Mouse (Mus musculus) intestine, postnatal 0 days (tissue): ENCODE data around the gene Apoc3. TPM values are rescaled to one million over a fixed set of nuclear protein-coding genes. Genes with fewer than 3 reads are reported as not detected.
A peak's percentile ranks its signal among the peaks of the same experiment; 100 is the strongest.

ENCODE experiments used
- ATAC-seq: fragments of 200-750 bp; cut with Nextera tagmentation; 2 replicates; pipeline ENCODE4 v1.8.0; 2017; ENCODE audit warnings: mild to moderate bottlenecking, moderate TSS enrichment, moderate library complexity
- H3K27ac ChIP-seq: fragments of 300-500 bp; sonication (generic); 2 replicates; pipeline ENCODE4 v1.5.1; 2014; ENCODE audit warnings: mild to moderate bottlenecking, low read depth, low read length, moderate library complexity
- H3K27me3 ChIP-seq: fragments of 300-500 bp; sonication (generic); replicated peaks from 2 replicates; pipeline ENCODE4 v1.6.1; 2014; ENCODE audit warnings: low read length, mixed read lengths; ENCODE audit not compliant: control insufficient read depth, insufficient read depth
- H3K36me3 ChIP-seq: fragments of 300-500 bp; sonication (generic); 2 replicates; pipeline ENCODE4 v1.6.1; 2014; ENCODE audit warnings: mild to moderate bottlenecking, moderate library complexity; ENCODE audit not compliant: control insufficient read depth, insufficient read depth
- H3K4me1 ChIP-seq: fragments of 300-500 bp; sonication (generic); replicated peaks from 2 replicates; pipeline ENCODE4 v1.6.1; 2014; ENCODE audit warnings: antibody characterized with exemption, low read length, mixed read lengths; ENCODE audit not compliant: control insufficient read depth, insufficient read depth
- H3K4me2 ChIP-seq: fragments of 300-500 bp; sonication (generic); replicated peaks from 2 replicates; pipeline ENCODE4 v1.6.1; 2014; ENCODE audit warnings: low read depth, mild to moderate bottlenecking, moderate library complexity
- H3K4me3 ChIP-seq: fragments of 300-500 bp; sonication (generic); 2 replicates; pipeline ENCODE4 v1.5.1; 2014; ENCODE audit warnings: low read depth, low read length
- H3K9ac ChIP-seq: fragments of 300-500 bp; sonication (generic); 2 replicates; pipeline ENCODE4 v1.6.1; 2014; ENCODE audit warnings: mild to moderate bottlenecking, low read depth, low read length
- H3K9me3 ChIP-seq: fragments of 300-500 bp; sonication (generic); 2 replicates; pipeline ENCODE4 v1.6.1; 2016; ENCODE audit warnings: mixed run types; ENCODE audit not compliant: control insufficient read depth
- CTCF ChIP-seq: sonication (generic); IDR thresholded peaks from 2 replicates; pipeline ENCODE4 v1.5.1; 2016; ENCODE audit warnings: low read depth, mild to moderate bottlenecking, control low read depth, antibody characterized with exemption, moderate library complexity
- WGBS: fragments of 180-500 bp; shearing (Covaris S2); extraction: QIAGEN DNeasy Blood & Tissue Kit; methylation state at CpG from one replicate; pipeline ENCODE4 v1.1.7; 2014; 5-methylcytosine and 5-hydroxymethylcytosine counted together
- polyA plus RNA-seq: library from polyadenylated mRNA; unstranded; fragments of >200 nt; fragmentation: Nextera tagmentation; extraction: Ambion mirVana; gene quantifications from 2 replicates; pipeline ENCODE4 v1.2.1, GENCODE M21; 2015

Apoc3 gene
- polyA plus RNA-seq, 1 experiment from 2014 or later, result 8,903 TPM

DNA sequence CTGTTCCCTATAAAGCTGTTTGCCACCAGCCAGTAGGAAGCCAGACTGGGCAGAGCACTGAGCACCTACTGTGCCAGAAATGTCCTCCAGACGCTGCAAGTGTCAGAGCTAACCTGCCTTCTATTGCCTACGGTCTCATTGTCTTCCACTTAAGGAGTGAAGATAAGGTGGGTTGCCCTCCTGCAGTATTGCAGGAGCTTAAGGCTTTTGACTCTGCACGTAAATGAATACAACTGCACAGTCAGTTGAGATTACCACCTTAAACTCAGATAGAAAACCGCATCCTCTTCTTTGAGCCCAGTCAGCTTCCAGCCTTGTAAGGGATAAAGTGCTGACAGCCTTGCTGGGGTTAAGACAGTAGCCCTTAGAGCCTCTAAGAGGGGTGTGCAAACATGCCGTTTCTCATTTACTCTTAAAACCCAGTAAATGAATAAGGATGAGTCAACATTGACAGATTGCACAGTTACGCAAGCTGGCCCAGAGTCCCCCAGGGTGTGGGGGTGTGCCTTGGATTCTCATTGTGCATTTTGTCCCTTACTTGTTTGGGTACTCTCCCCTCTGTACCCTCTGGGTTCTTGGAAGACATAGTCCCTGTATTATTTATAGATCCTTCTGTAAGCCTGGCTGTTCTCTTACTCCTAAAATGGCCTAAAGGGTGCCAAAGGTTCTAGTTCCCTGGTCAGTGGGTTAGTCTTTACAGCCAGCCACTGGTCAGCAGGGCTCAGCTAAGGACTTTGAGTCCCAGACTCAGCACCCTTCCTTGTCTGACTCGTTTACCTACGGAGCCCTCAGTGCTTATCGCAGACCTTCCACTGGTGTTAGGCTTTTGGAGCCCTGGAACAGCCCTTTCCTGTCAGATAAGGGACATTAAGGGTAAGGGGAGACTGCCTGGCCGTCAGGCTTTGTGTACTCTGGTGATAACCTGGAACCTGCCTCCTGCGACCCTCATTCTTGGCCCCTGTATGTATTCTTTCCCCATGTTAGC lies 19.8 kb downstream of the Apoc3 start:
- peak; percentile 61 for ATAC-seq
- Histone ChIP-seq H3K9me3 (no peaks in the 10 kb centered on the region), H3K4me2 (no peak overlapping the region), H3K9ac (no peak overlapping the region), H3K4me3 (no peak overlapping the region), H3K27ac (peak overlapping the region; percentile 68), H3K27me3 (no peaks in the 10 kb centered on the region), H3K36me3 (peaks cover 56% of the 10 kb centered on the region), H3K4me1 (no peaks in the 10 kb centered on the region)
- TF ChIP-seq CTCF, result no peak
- 36% methylated on average over 11 of the region's 11 CpGs for WGBS

GRCm38 (mm10) chr9:46214946-46215337 lies 20.5 kb downstream of the Apoc3 start:
- TF ChIP-seq CTCF, result no peak
- ATAC-seq, result no peak
- no peaks in the 10 kb centered on the region for H3K4me1 ChIP-seq
- no peaks in the 10 kb centered on the region for H3K9me3 ChIP-seq
- H3K36me3 ChIP-seq, result peaks cover 57% of the 10 kb centered on the region
- WGBS, result 85% methylated on average over 10 of the region's 10 CpGs
- no peak overlapping the region for H3K4me2 ChIP-seq
- H3K9ac ChIP-seq, result no peak overlapping the region
- H3K27me3 ChIP-seq, result no peaks in the 10 kb centered on the region
- no peak overlapping the region for H3K4me3 ChIP-seq
- peak overlapping the region; percentile 68 for H3K27ac ChIP-seq

DNA sequence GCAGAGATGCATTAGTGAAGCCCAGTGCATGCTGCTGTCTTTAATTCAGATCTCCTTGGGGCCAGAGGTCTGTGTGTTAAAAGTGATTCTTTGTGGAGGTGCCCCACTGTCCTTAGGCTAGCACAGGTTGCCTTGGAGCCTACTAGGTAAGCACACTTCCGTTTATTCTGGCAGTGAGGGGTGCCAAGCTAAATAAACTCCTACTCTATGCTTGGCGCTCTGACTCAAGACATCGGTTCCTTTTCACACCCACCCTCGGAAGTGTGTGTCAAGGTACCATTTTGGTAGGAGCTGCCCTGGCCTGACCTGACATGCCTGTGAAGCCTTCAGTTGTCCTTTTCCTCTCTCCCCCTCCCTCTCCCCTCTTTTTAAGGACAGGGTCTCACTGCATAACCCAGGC lies 21.2 kb downstream of the Apoc3 start:
- H3K4me2 ChIP-seq, result no peak overlapping the region
- no peak overlapping the region for H3K9ac ChIP-seq
- H3K27me3 ChIP-seq, result no peaks in the 10 kb centered on the region
- H3K9me3 ChIP-seq, result no peaks in the 10 kb centered on the region
- TF ChIP-seq CTCF, result no peak
- H3K4me1 ChIP-seq, result no peaks in the 10 kb centered on the region
- no peak overlapping the region for H3K4me3 ChIP-seq
- H3K27ac ChIP-seq, result no peak overlapping the region
- peaks cover 55% of the 10 kb centered on the region for H3K36me3 ChIP-seq
- no peak for ATAC-seq
- WGBS, result 80% methylated on average over 4 of the region's 4 CpGs

GRCm38 (mm10) chr9:46210473-46210872 lies 25.0 kb downstream of the Apoc3 start:
- Histone ChIP-seq H3K4me2 (no peak overlapping the region), H3K4me1 (0 out of 2 replicates have a peak, but pooled peaks cover 7% of the 10 kb centered on the region), H3K27me3 (no peaks in the 10 kb centered on the region), H3K27ac (no peak overlapping the region), H3K9ac (no peak overlapping the region), H3K4me3 (no peak overlapping the region), H3K36me3 (peaks cover 60% of the 10 kb centered on the region), H3K9me3 (no peaks in the 10 kb centered on the region)
- 90% methylated on average over 12 of the region's 12 CpGs for WGBS
- ATAC-seq, result no peak
- no peak for TF ChIP-seq CTCF

- no peak overlapping the region for H3K27ac ChIP-seq
- WGBS, result 87% methylated on average over 13 of the region's 13 CpGs
- TF ChIP-seq CTCF, result no peak
- H3K4me1 ChIP-seq, result 0 out of 2 replicates have a peak, but pooled peaks cover 7% of the 10 kb centered on the region
- no peak for ATAC-seq
- H3K9ac ChIP-seq, result no peak overlapping the region
- no peaks in the 10 kb centered on the region for H3K9me3 ChIP-seq
- H3K4me3 ChIP-seq, result no peak overlapping the region
- no peaks in the 10 kb centered on the region for H3K27me3 ChIP-seq
- H3K4me2 ChIP-seq, result no peak overlapping the region
- H3K36me3 ChIP-seq, result peaks cover 58% of the 10 kb centered on the region
Measured at GRCm38 (mm10) chr9:46208401-46208974, 26.9 kb downstream of the Apoc3 start.

DNA sequence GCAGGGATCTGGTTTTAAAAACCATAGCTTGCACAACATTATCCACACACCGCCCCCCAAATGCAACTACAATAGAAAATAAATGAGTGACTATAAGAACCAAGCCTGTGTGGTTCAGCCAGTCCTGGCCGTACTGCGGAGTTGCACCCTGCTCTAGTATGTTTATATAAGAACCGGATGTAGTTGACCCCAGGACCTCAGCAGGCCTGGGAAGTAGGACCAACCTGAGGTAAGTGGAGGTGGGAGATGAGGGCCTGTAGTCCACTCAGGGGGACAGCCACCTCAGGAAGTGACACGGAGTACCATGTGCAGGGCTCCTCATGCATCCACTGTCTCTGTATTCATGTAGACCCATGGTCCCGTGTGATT lies 28.0 kb downstream of the Apoc3 start:
- Histone ChIP-seq H3K4me1 (0 out of 2 replicates have a peak, but pooled peaks cover 7% of the 10 kb centered on the region), H3K27ac (peak overlapping the region; percentile 94), H3K9me3 (no peaks in the 10 kb centered on the region), H3K9ac (no peak overlapping the region), H3K27me3 (no peaks in the 10 kb centered on the region), H3K36me3 (peaks cover 52% of the 10 kb centered on the region), H3K4me2 (no peak overlapping the region), H3K4me3 (no peak overlapping the region)
- 44% methylated on average over 6 of the region's 6 CpGs for WGBS
- ATAC-seq, result peak; percentile 13; the same call in 1 of the 2 replicates
- TF ChIP-seq CTCF, result no peak
